Mouse (Mus musculus): ENCODE measurements around the gene Ndufb5.

DNA sequence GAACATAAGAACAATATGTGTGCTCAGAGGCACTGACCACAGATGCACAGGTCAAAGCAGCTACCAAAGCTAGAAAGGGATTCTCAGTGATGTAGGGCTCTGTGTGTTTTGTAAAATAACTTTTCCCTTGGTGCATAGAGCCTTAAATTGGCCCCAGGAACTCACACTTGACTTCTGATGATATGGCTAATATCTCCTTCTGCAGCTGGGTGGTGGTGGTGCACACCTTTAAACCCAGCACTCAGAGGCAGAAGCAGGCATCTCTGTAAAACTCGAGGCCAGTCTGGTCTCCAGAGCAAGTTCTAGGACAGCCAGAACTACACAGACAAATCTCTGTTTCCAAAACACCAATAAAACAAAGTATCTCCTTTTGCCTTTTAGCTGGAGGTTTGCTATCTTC, 45.9 kb upstream of the Ndufb5 start:
- no peak for TF ChIP-seq MAFK (IDR thresholded peaks at IDR 0.05; ENCODE audit: borderline replicate concordance, low read depth, low read length)
- TF ChIP-seq ETS1 (IDR thresholded peaks at IDR 0.05; ENCODE audit: low read depth, low read length), result peak; percentile 64; the same call in 1 of the 2 replicates
- no peak for TF ChIP-seq JUND (IDR thresholded peaks at IDR 0.05; ENCODE audit: low read depth, low read length)
- TF ChIP-seq MEF2A (IDR thresholded peaks at IDR 0.05; ENCODE audit: extremely low read depth, insufficient replicate concordance, low read depth, low read length, poor library complexity, severe bottlenecking), result no peak
- TF ChIP-seq CTCF (IDR thresholded peaks at IDR 0.05 in 2 of 3, conservative IDR thresholded peaks at IDR 0.05 in 1 of 3; ENCODE audit: control insufficient read depth in 1 of 3, insufficient read depth in 1 of 3, low read depth in 2 of 3, low read length in 3 of 3, poor library complexity in 1 of 3, severe bottlenecking in 1 of 3), result no peak
- TF ChIP-seq EP300 (IDR thresholded peaks at IDR 0.05; ENCODE audit: low read depth in 1 of 2, low read length in 2 of 2), result peak; percentile 65 to 78; a peak in 3 of 4 replicates
- no peak for TF ChIP-seq POLR2A (IDR thresholded peaks at IDR 0.05; ENCODE audit: control insufficient read depth in 1 of 2, insufficient read depth in 1 of 2, low read depth in 1 of 2, low read length in 2 of 2, poor library complexity in 1 of 2)
- TF ChIP-seq UBTF (IDR thresholded peaks at IDR 0.05; ENCODE audit: borderline replicate concordance, insufficient read depth, low read depth, low read length), result no peak

All from MEL (cell line).